Mouse (Mus musculus): Measurements from ENCODE around the gene Cacna1c.

The Cacna1c gene

DNA sequence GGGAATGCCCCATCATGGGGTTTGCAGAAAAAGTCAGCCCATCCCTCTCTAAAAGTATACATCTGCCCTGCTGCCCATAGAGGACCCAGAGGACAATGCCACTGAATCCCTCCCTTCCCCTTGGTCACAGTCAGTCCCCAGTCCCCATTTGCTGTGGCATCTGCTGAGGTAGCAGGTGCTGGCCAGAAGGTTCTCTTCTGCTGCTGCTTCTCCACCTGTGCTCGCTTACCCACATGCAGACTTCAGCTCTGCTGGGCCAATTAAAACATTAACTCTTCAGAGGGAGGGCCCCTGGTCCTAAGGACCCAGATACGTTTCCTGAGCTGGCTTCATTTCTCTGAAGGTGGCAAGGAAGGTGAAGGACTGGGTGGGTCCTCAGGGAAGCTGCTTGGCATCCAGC is 272.3 kb downstream of the Cacna1c start:
- no peak for DNase-seq (ENCODE audit: low read depth, low spot score)

DNA sequence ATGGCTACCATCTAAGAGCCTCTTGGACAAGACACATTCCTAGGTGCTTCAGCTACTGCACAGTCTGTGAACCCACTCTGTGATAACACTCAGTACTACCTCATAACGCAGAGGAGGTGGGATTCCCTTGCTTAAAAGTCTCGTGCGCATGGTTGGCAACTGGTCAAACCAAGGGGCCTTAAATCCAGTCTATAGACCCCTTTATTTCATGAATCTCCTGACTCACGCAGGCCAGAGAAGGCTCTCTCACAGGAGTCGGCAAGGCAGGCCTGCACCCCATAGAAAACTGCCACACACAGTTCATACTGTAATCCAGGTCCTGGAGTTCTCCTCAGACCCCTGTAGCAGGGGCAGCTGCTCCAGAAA is 273.0 kb downstream of the Cacna1c start:
- no peak for DNase-seq (ENCODE audit: low read depth, low spot score)

DNA sequence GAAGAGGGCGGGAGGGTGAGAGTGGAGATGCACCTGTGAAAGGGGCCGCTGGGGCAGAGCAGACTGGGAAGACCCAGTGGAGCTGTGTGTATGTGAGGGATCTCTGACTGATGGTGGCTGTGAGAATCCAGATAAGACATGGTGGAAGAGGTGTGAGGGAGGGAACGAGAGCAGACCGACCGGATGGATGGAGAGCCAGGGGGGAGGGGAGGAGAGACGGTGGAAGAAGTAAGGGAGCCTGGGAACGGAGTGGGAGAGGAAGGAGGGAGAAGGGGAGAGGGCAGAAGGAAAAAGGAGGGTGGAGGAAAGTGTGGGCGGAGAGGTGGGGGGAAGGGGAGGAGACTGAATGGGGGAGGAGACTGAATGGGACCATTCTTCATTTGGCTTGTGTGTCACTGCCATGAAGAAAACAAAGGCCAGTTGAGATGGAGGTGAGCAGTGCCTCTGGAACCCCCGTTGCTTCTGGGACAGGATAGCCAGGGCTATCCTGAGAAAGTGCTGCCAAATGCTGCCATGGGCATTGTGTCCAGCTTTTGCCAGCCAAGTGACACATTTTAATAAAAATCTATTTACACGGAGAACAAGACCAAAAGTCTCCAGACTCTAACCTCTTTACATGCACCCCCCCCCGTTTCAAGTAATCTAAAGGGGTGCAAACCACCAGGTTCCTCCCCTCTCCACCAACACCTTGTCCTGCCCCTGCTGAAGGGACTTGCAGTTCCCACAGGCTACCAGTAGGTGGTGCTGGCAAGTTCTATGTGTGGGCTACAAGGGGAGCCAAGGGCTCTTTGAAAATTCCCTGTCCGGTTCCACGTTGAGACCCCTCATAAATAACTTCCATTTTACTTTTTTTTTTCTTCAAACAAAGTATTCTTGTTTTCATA is 273.6 kb downstream of the Cacna1c start:
- DNase-seq (ENCODE audit: low read depth, low spot score) = peak; percentile 75

DNA sequence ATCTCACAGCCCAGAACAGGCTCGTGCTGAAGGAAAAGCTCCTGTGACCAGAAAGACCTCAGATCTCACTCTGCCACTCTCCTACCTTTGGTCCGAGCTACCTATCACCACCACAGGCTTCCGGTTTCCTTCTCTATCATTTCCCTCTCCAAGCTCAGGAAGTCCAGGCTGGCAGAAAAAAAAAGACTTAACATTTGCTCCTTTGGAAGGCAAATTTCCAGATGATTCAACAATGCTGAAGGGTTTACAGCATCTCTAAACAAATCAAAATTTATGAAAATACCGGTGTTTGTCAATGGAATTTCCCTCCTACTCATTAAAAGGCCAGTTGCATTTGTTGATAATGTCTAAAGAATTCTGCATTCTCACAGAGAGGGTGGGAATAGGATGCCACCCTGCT is 288.0 kb downstream of the Cacna1c start:
- DNase-seq (ENCODE audit: low read depth, low spot score) = no peak

DNA sequence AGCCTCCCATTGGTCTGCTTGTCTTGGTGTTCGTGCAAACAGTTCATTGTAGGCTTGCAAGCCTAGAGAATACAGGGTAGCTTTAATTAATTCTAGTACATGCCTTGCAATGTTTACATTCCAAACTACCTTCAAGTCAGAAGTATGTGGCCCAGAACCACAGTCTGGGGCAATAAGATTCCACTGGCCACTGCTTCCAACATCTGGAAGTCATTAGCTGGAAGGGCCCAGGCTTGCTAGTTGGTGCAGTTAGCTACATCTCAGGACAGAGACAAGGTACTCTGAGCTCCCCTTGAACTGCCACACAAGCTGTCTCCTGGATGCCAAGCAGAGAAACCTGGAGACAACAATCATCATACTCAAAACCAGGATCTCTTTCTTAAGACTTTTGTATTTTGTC is 288.5 kb downstream of the Cacna1c start:
- DNase-seq (ENCODE audit: low read depth, low spot score) = no peak

DNA sequence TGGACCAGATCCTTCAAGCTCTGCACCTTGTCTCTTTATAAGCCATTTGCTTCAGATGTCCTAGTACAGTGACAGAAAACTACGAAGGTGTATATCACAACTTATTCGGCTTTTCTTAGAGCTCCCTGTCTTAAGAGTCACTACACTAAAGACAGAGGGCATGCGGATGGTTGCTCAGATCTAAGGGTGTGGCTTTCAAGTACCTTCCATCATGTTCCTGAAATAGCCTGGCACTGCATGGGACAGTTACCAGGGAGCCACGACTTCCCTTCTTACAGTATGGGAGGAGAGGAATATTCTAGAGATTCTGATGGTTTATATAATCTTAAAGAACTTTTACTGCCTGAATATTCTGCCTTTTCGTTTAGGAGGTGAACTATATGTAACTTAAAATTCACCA is 289.3 kb downstream of the Cacna1c start:
- no peak for DNase-seq (ENCODE audit: low read depth, low spot score)

DNA sequence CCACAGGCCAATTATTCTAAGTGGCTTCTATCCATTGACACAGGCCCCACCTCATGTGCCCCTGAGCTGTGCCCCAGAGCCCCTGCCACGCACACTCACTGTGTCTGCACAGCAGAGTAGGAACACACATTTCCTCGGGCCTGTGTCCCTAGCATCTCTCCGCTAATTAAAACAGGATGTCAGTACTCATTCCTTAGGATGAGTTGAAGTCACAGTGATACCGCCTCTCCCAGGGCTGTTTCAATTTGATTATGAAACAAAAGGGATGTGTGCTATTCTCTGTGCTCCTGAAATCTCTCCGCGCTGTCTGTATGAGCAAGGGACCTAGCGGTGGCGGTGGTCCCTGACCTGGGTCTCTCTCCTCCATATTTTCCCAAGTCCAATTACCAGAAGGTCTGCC is 296.5 kb downstream of the Cacna1c start:
- no peak for DNase-seq (ENCODE audit: low read depth, low spot score)

DNA sequence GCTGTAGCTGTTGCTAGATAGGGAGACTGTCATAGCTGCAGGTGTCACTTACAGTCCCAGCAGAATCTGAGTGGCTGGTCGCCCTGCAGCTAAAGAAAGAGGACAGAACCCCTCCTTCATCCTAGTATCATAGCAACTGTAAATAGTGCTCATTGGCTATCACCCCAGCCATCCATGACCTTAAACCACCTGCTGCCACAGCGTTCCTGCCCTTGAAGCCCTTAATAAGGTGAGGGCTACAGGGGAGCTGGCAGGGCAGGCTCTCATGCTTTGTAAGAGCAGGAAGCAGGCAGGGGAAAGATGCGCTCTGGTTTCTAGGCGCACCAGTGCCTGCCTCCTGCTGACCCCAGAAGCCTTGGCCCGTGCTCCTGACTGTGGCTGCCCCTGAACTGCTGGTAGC is 299.1 kb downstream of the Cacna1c start:
- DNase-seq (ENCODE audit: low read depth, low spot score) = no peak

DNA sequence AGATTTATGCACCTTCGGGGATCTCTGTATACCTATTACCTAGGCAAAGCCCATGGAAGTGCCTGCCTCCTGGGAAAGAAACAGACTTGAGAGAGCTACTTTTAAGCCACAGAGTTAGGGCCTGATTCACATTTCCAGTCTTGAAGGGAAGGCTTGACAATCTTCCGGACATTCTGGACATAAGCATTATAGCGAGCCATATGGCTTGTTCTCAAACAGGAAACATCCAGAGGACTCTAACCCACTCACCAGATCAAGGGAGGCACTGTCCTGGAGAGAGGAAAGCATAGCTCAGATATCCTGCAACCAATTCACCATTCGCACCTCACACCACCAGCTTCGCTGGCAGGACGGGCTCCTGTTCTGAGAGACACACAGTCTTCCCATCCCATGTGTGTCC is 302.2 kb downstream of the Cacna1c start:
- no peak for DNase-seq (ENCODE audit: low read depth, low spot score)

DNA sequence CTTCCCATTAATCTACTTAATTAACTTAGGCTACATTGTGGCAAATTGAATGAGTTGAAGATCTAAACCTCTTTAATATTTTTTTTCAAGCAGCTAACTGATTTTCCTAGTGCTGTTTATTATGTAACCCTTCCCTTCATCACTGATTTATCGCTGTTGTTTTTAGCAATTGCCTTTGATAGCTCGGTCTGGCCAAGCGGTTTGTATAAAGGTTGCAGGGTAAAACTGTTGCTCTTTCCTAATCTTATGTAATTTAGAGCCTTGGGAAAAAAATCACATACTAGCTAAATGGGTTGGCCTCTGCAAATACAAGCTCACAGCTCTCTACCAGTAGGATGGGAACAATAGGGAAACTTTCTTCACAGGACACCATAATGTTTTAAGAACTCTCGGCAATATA is 306.8 kb downstream of the Cacna1c start:
- no peak for DNase-seq (ENCODE audit: low read depth, low spot score)

DNA sequence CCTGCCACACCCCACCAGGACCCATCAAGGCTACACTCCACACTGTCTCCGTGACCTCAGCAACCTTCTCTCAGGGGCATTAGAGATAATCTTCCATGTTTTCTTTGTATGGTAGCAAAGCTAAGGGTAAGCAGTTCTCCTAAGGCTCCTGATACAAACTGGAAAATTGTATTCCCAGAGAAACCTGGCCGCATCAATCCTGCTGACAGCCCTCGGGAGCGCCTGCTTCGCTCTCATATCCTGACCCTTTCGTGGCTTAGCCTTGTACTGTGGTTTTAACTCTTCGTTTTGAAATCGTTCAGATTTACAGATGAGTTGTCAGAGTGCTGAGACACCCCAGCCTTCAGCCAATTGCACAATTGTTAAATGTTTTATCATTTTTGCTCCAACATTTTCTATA is 309.2 kb downstream of the Cacna1c start:
- no peak for DNase-seq (ENCODE audit: low read depth, low spot score)

DNA sequence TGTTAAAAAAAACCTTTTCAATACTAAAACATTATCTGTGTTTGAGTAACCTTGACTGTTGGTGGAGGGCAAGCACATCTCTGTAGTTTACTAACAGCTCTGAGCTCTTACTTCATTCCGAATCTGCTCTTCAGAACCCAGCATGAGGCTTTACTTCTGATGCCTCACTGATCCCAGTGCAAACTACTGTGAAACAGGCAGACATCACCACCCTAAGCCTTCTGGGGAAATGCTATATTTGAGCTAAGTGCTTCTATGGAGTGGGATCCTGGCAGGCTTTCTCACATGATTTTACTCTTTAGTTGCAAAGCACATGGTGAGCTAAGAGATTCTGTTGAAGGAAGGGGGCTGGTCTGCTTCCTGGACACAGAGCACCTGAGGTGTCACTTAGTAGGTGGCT is 311.3 kb downstream of the Cacna1c start:
- DNase-seq (ENCODE audit: low read depth, low spot score) = no peak

DNA sequence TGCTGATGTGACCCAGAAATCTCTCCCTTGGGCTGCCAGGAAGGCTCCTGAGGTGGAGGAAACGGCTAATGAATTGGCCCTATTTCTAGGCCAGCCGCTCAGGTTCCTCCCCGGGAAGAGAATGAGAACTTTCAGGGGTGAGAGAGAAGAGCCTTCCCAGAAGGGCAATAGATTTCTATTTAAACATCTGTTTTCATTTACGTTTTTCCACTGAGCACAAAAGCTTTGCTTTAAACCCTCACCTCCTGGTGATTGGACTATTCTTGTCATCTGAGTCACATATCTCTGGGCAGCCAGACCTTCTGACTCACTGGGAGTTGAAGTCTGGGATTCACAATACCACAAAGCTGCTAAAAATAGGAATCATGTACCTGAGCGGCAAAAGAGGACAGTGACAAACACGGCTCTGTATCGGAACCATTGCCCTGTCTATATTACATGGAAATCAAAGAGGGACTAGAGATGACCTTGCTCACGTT is 312.1 kb downstream of the Cacna1c start:
- DNase-seq (ENCODE audit: low read depth, low spot score) = no peak

DNA sequence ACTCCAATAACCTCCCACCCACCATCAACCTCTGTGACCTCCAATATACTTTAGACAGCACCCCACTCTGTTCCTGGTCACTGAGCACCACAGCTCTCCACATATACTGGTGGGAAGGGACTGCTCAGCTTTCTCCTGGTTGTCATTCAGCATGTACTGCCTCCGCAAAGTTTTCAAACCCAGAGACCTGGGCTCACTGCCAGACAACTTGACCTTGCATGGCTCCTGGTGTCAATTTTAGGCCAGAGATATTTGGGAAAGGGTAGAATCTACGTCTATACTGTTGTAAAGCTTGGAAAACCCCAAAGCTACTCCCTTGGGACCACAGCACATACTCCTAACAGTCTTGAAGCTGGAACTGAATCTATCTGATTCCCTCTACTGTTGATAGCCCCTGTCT is 320.0 kb downstream of the Cacna1c start:
- DNase-seq (ENCODE audit: low read depth, low spot score) = no peak

DNA sequence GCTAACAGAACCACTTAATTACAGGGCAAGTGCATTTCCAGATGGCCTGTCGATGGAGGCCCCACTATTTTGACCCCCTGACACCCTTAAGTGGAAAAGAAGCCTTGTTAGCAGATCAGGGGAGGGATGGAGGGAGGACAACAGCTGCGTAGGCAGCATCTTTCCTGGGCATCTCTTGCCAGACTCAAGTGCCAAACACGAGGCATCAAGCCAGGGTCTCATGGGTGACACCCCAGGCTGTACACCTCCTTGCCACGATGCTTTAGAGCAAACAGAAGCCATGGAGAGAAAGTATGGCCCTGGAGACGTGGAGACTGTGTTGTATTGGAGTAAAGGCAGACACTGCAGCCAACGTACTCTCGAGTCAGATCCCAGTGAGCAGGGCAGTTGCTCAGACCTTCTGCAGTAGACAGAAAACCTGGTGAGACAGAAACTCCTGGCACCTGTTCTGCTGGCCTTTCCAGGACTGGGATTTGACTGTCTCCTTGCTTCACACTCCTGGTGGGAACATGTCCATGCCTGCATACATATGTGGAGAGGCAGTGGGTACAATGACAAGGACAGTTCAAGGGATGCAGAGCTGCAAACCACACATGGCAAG is 325.9 kb downstream of the Cacna1c start:
- no peak for DNase-seq (ENCODE audit: low read depth, low spot score)

DNA sequence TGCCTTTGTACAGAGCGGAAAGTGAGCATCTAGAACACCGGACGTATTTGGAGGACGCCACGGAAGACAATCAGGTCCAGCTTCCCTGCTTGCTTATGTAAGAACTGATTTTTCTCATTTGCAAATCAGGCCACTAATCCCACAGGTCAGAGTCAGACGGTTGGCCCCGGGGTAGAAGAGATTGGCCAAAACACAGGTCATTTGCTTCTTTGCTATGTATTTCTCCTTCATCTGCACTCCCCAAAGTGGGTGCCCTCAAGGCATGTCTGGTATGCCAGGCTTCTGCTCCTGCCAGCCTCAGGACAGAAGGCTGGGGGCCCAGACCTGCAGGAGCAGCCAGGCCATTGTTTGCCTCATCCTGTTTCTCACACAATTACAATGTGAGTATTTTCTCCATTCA is 328.8 kb downstream of the Cacna1c start:
- peak; percentile 6 for DNase-seq (ENCODE audit: low read depth, low spot score)

DNA sequence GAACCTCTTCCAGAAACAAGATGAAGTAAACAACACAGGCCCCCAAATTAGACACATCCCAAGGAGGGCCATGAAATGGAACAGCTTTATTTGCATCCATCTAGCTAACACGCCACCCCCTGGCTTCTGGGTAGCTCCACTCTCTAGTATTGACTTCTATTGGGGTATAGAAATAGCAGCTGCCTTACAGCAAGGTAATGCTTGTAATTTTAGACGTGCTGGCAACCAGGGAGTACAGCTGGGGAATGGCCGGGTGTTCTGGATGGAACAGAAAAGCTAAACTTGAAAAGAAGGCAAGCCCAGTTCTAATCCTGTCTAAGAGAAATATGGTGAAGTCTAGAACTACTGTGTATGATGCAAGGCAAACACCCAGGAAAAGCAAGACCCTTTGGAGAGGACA is 329.3 kb downstream of the Cacna1c start:
- DNase-seq (ENCODE audit: low read depth, low spot score) = no peak

DNA sequence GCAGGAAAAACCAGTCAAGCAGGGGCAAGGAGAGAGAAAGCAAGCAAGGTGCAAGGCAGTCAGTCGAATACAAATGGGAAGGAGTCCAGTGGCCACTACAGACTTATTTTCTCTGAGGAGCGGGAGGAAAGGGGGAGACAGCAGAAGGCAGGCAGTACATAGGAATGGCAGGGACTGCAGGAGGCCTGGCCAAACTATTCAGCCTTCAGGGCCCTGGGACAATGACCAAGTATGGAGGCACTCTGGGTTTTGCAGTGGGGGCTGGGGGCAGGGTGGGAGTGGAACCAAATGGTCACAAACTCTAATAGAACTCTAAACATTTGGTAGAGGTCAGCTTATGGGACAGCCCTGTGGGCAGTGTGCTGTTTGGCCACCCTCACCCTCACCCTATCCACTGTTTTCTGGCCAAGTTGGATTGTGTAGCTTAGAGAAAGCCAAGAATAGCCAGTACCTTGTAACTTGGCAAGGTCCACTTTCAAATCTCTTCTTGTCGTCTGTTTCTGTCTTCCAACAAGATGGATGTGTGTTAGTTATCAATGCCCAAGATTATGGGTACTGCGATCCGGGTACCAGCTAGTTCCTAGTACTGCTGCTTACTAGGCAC is 330.3 kb downstream of the Cacna1c start:
- DNase-seq (ENCODE audit: low read depth, low spot score) = no peak

DNA sequence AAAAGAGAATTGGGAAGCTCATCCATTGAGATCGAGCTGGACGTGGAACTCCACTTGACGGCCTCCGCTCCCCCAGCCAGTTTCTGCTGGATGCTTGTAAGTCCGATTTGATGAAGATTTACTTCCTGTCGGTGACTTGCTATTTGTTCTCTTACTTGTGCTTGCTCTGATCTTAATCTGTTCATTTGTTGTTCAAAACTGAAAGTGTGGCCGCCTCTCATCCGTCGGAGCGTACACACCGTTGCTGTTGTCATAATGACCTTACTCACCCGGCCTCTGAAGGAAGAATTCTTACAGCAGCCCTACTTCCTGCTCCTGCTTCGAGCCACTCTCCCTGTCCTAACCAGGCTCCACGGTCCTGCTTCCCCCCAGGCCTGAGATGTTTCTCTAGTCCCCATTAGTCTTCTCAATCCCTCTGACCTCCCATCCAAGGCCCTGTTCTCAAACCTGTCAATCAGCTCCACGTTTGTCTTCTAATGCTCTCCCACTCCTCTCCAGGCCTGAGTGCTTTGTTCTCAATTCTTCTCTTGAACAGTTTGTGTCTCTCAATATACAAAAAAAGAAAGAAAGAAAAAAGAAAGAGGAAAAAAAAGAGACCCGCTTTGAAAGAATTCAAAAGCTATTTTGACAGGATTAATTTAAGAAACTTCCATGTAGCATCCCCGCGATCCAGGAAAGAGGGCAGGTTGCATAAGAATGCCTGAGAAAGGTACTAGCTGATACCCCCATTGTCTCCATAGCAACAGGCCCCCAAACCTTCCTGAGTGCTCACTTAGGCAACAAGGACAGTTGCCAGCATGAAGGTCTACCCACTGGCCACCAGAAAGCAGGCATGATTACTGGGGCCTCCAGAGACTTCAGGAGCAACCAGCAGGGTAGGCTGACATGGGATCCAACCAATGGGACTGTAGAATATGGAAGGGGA is 331.3 kb downstream of the Cacna1c start:
- DNase-seq (ENCODE audit: low read depth, low spot score) = peak; percentile 10

DNA sequence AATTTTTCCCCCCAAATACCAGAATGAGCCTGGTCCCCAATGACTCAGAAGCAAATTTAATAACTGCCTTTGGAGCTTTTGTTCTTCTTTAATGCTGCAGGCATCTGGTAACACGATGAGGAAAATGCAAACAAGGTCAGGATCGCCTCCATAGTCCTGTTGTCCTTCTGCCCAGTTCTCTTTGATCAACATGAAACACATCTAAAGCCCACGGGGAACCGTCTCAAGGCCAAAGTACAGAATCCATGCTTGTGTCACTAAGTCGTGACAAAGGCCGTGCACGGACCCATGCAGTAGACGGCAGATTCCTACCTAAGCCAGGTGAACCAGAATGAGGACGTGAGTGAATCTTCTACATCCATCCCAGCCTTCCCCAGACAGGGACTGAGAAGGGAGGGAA is 333.5 kb downstream of the Cacna1c start:
- DNase-seq (ENCODE audit: low read depth, low spot score) = no peak

DNA sequence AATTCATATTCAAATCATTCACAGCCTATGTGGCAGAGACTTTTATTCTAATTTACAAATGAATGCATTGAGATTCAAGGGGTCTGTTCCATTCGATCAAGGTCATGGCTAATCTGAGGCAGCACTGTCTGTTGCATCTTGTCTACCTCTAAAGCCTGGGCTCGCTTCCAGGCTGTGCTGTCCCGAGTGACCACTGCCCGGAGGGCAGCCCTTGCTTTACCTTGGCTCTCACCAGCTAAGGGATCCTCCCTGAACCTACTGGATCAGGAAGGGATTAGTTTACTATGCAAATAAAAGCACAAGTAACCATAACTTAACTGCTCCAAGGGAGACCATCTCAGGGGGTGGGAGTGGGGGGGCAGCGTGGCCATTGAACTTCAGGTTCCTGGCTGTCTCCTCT is 334.1 kb downstream of the Cacna1c start:
- DNase-seq (ENCODE audit: low read depth, low spot score) = peak; percentile 41

DNA sequence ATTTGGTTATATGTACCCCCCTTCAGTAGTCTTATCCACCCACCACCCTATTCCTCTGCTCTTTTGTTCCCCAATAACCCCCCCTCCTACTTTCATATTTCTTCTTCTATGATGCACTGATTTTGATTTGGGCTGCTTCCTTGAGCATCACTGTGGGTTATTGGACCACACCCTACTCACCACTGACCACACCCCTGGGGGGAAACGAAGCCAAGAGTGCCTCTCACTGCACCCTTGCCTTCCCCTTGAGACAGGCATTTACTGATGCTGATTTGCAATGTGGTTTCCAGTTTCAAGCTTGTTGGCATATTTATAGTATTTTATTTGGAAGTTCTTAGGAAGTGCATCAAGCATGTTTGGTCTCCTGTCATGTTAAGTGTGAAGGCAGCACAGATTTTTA is 337.8 kb downstream of the Cacna1c start:
- no peak for DNase-seq (ENCODE audit: low read depth, low spot score)

All from ZHBTc4 (cell line).